Mouse (Mus musculus): ENCODE results near the gene Lrrc75b.
"Not testable (repeated sequence)": the region's sequence is repeated elsewhere in the genome, so short reads cannot be mapped to it uniquely, and the experiment has no call there.

- not testable (repeated sequence) for TF ChIP-seq CTCF (IDR thresholded peaks at IDR 0.05; ENCODE audit: low read depth); EP300 (optimal IDR thresholded peaks at IDR 0.05)
These were observed 54.2 kb downstream of the Lrrc75b start for GRCm38 (mm10) chr10:75505928-75506327.
